Mouse (Mus musculus) midbrain, embryonic 16.5 days (tissue): ENCODE measurements around the gene Pdlim4. TPM values are rescaled to one million over a fixed set of nuclear protein-coding genes. Genes with fewer than 3 reads are reported as not detected.

Source experiments
- ATAC-seq: fragments of 200-750 bp; cut with Nextera tagmentation; 2 replicates; pipeline ENCODE4 v1.8.0; 2017; ENCODE audit warnings: moderate TSS enrichment
- H3K27ac ChIP-seq: fragments of 300-500 bp; sonication (generic); 2 replicates; pipeline ENCODE4 v1.5.1; 2014; ENCODE audit warnings: mild to moderate bottlenecking, low read length, mixed read lengths
- H3K27me3 ChIP-seq: fragments of 300-500 bp; sonication (generic); 2 replicates; pipeline ENCODE4 v1.6.1; 2014; ENCODE audit warnings: low read depth, low read length, mixed read lengths; ENCODE audit not compliant: control insufficient read depth, insufficient read depth
- H3K36me3 ChIP-seq: fragments of 300-500 bp; sonication (generic); 2 replicates; pipeline ENCODE4 v1.6.1; 2014; ENCODE audit warnings: mild to moderate bottlenecking, low read length, moderate library complexity, mixed read lengths; ENCODE audit not compliant: control insufficient read depth, insufficient read depth
- H3K4me1 ChIP-seq: fragments of 300-500 bp; sonication (generic); 2 replicates; pipeline ENCODE4 v1.6.1; 2014; ENCODE audit warnings: mild to moderate bottlenecking, low read length, mixed read lengths; ENCODE audit not compliant: control insufficient read depth, insufficient read depth
- H3K4me2 ChIP-seq: fragments of 300-500 bp; sonication (generic); 2 replicates; pipeline ENCODE4 v1.6.1; 2014; ENCODE audit warnings: mild to moderate bottlenecking, low read length, mixed read lengths
- H3K4me3 ChIP-seq: fragments of 300-500 bp; sonication (generic); 2 replicates; pipeline ENCODE4 v1.5.1; 2014; ENCODE audit warnings: low read depth, mild to moderate bottlenecking, low read length, moderate library complexity, mixed read lengths
- H3K9ac ChIP-seq: fragments of 300-500 bp; sonication (generic); 2 replicates; pipeline ENCODE4 v1.6.1; 2014; ENCODE audit warnings: low read depth, low read length, mixed read lengths
- H3K9me3 ChIP-seq: fragments of 300-500 bp; sonication (generic); replicated peaks from 2 replicates; pipeline ENCODE4 v1.6.1; 2014; ENCODE audit warnings: mild to moderate bottlenecking, low read length, mixed read lengths; ENCODE audit not compliant: control insufficient read depth, poor library complexity, severe bottlenecking
- WGBS: fragments of 180-500 bp; shearing (Covaris S2); extraction: QIAGEN DNeasy Blood & Tissue Kit; methylation state at CpG from one replicate; pipeline ENCODE4 v1.1.7; 2014; 5-methylcytosine and 5-hydroxymethylcytosine counted together
- polyA plus RNA-seq: library from polyadenylated mRNA; unstranded; fragments of >200 nt; fragmentation: Nextera tagmentation; extraction: Ambion mirVana; gene quantifications from 2 replicates; pipeline ENCODE4 v1.2.1, GENCODE M21; 2015

The Pdlim4 gene
- polyA plus RNA-seq, 1 experiment from 2014 or later, result 26.7 TPM

- Histone ChIP-seq H3K4me3 (no peak overlapping the region), H3K9me3 (no peaks in the 10 kb centered on the region), H3K4me2 (no peak overlapping the region), H3K4me1 (no peaks in the 10 kb centered on the region), H3K27me3 (no peaks in the 10 kb centered on the region; the same call in 1 of the 2 replicates), H3K36me3 (no peaks in the 10 kb centered on the region), H3K27ac (no peak overlapping the region), H3K9ac (no peak overlapping the region)
- no peak for ATAC-seq
- WGBS, result 89% methylated on average over 5 of the region's 5 CpGs
Observed at GRCm38 (mm10) chr11:54021396-54022093, 47.3 kb downstream of the Pdlim4 start.

DNA sequence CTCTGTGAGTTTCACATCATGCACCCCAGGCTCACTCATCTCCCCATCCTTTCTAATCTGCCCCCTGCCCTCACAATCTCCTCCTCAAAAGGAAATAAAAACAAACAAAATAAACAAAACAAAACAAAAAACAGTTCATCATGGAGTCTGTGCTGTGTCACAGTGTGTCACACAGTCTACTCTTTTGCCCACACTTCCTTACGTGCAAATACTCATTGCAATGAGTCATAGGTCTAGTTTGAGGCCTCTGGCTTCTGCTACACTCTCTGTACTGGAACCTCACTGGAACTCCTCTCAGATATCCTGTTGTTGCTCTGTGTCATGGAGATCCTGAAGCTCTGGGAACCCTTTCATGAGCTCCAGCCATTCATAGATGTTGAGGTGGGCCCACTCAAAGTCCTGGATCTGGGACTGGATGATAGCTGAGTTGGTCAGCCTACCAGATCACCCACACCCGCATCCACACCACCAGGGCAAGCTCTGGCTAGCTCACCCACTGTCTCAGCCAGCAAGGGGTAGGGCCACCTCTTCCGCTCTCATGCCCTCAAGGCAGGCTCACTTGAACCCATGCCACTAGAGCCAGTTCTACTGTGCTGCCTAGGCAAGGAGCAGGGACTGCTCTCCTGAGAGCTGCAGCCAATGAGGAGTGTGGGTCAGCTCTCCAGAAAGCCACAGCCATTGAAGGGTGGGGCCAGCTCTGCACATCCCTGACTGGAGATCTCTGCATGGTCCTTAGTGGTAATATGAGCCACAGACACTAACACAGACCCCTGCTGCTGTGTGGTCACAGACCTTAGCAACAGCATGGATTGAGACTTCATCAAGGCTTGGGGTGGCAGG, 49.7 kb downstream of the Pdlim4 start:
- H3K36me3 ChIP-seq, result no peaks in the 10 kb centered on the region
- H3K4me1 ChIP-seq, result no peaks in the 10 kb centered on the region
- ATAC-seq, result no peak
- no peak overlapping the region for H3K9ac ChIP-seq
- H3K9me3 ChIP-seq, result no peaks in the 10 kb centered on the region
- no peak overlapping the region for H3K4me3 ChIP-seq
- H3K27me3 ChIP-seq, result no peaks in the 10 kb centered on the region
- H3K27ac ChIP-seq, result no peak overlapping the region
- no peak overlapping the region for H3K4me2 ChIP-seq
- WGBS, result 89% methylated on average over 3 of the region's 3 CpGs

DNA sequence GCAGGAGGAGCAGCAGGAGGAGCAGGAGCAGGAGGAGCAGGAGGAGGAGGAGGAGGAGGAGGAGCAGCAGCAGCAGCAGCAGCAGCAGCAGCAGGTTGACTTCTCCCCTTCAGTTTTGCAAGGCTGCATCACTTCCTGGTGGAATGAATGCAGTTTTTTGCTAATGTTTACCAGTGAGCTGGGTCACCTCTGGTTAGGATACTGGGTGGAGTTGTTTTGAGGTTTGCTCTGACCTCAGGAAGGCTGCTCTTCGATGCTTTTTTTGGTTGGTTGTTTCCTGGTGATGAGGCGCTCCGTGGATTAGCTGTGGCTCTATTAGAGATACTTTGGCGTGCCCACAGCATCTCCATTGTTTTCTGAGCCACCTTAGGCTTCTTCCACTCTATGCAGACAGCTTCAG, 51.2 kb downstream of the Pdlim4 start:
- Histone ChIP-seq H3K4me2 (no peak overlapping the region), H3K9me3 (no peaks in the 10 kb centered on the region), H3K4me1 (no peaks in the 10 kb centered on the region), H3K36me3 (no peaks in the 10 kb centered on the region), H3K4me3 (no peak overlapping the region), H3K27ac (no peak overlapping the region), H3K9ac (no peak overlapping the region), H3K27me3 (no peaks in the 10 kb centered on the region)
- ATAC-seq, result no peak
- 66% methylated on average over 4 of the region's 4 CpGs for WGBS

GRCm38 (mm10) chr11:54016051-54016450, 52.8 kb downstream of the Pdlim4 start:
- Histone ChIP-seq H3K9me3 (no peaks in the 10 kb centered on the region), H3K36me3 (no peaks in the 10 kb centered on the region), H3K4me2 (no peak overlapping the region), H3K27me3 (no peaks in the 10 kb centered on the region), H3K27ac (no peak overlapping the region), H3K4me1 (no peaks in the 10 kb centered on the region), H3K4me3 (no peak overlapping the region), H3K9ac (no peak overlapping the region)
- ATAC-seq, result no peak
- WGBS, result 70% methylated on average over 8 of the region's 8 CpGs

DNA sequence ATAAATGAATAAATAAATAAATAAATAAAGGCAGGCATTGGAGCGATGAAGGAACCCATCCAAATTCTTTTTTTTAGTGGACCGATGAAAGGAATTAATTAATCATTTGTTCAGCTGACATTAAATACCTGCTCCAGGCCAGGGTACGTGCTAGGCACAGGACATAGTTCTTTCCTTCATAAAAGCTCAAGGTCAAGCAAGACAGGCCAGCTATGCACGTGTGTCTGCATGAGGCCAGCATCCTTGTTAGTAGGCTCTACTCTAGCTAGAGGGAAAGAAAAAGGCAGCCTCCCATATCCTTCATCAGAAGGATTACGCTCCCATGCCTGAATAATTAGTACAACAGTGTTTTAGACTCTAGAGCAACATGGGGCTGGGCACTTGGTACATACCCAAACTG, 55.9 kb downstream of the Pdlim4 start:
- ATAC-seq, result no peak
- 79% methylated on average over 5 of the region's 5 CpGs for WGBS
- Histone ChIP-seq H3K9ac (no peak overlapping the region), H3K27me3 (no peaks in the 10 kb centered on the region), H3K4me3 (no peak overlapping the region), H3K36me3 (no peaks in the 10 kb centered on the region), H3K9me3 (no peaks in the 10 kb centered on the region), H3K4me1 (no peaks in the 10 kb centered on the region), H3K4me2 (no peak overlapping the region), H3K27ac (no peak overlapping the region)

DNA sequence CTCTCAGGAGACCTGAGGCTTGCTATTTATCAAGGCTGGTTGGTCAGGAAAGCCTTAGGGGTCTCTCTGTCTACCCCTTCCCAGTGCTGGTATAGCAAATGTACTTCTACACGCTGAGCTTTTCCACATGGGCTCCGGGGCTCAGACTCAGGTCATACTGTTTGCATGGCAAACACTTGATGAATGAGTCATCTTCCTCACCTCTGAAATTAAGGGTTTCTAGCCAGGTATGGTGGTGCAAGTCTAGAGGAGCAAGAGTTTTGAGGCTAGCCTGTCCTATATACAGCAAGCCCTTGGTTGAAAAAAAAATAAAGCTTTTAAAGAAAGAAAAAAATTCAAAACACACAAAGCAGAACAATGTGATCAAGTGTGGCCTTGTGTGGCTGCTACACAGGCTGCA, 57.6 kb downstream of the Pdlim4 start:
- H3K9ac ChIP-seq, result no peak overlapping the region
- no peaks in the 10 kb centered on the region for H3K4me1 ChIP-seq
- H3K4me3 ChIP-seq, result no peak overlapping the region
- ATAC-seq, result no peak
- no peak overlapping the region for H3K27ac ChIP-seq
- 92% methylated on average over 2 of the region's 2 CpGs for WGBS
- H3K4me2 ChIP-seq, result no peak overlapping the region
- H3K9me3 ChIP-seq, result no peaks in the 10 kb centered on the region
- H3K36me3 ChIP-seq, result no peaks in the 10 kb centered on the region
- H3K27me3 ChIP-seq, result no peaks in the 10 kb centered on the region

DNA sequence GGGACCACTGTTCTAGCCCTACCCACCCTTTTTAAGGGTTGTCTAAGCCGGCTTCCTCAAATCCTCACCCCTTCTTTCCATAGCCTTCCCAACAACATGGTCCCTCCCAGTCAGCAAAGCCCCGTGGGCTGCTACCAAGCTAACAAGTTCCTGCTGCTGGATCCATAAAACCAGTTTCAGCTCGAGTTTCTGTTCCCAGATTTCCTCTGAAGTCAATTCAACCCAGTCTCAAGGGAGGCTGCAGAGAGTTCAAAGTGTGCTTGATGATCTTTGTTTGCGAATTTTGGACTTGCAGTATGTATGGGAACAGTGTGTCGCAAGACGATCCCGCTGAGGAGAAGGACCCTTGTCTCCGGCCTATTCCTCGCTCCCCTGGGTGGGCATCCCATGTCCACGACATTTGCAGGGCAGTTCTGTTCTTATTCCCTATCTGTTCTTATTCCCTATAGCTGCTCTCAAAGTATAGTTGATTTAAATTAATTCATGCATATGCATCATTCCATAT, 60.3 kb downstream of the Pdlim4 start:
- ATAC-seq, result no peak
- 74% methylated on average over 10 of the region's 10 CpGs for WGBS
- no peaks in the 10 kb centered on the region for H3K27me3 ChIP-seq
- H3K4me3 ChIP-seq, result no peak overlapping the region
- no peak overlapping the region for H3K4me2 ChIP-seq
- no peak overlapping the region for H3K9ac ChIP-seq
- H3K4me1 ChIP-seq, result no peaks in the 10 kb centered on the region
- no peak overlapping the region for H3K27ac ChIP-seq
- H3K9me3 ChIP-seq, result no peaks in the 10 kb centered on the region
- no peaks in the 10 kb centered on the region for H3K36me3 ChIP-seq

DNA sequence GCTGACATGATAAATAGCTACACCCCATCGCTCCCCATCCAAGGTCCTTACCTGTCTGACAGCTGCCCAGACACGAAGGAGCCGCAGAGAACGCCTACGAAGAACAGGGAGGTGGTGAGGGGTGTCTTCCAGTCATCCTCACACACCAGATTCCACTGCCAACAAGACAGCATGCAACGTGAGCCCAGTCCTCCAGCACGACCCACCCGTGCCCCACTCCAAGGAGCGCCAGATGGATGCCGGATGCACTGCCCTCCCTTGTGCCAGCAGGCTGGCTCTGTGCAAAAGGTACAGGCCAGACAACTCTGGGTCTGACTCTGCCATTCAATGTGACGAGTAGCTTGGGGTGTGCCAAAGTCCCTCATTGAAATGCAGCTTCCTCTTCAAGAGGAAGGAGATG, 61.1 kb downstream of the Pdlim4 start:
- Histone ChIP-seq H3K27ac (no peak overlapping the region), H3K4me3 (no peak overlapping the region), H3K9me3 (no peaks in the 10 kb centered on the region), H3K27me3 (no peaks in the 10 kb centered on the region), H3K4me2 (no peak overlapping the region), H3K36me3 (no peaks in the 10 kb centered on the region), H3K4me1 (no peaks in the 10 kb centered on the region), H3K9ac (no peak overlapping the region)
- 86% methylated on average over 11 of the region's 11 CpGs for WGBS
- no peak for ATAC-seq

GRCm38 (mm10) chr11:54006901-54007300, 61.9 kb downstream of the Pdlim4 start:
- no peak overlapping the region for H3K9ac ChIP-seq
- H3K36me3 ChIP-seq, result no peaks in the 10 kb centered on the region
- H3K4me3 ChIP-seq, result no peak overlapping the region
- WGBS, result 89% methylated on average over 4 of the region's 4 CpGs
- H3K9me3 ChIP-seq, result no peaks in the 10 kb centered on the region
- no peaks in the 10 kb centered on the region for H3K4me1 ChIP-seq
- H3K27me3 ChIP-seq, result no peaks in the 10 kb centered on the region
- no peak for ATAC-seq
- H3K27ac ChIP-seq, result no peak overlapping the region
- H3K4me2 ChIP-seq, result no peak overlapping the region
